Mouse (Mus musculus) limb, embryonic 15.5 days (tissue): ENCODE data around the gene Tsr3. TPM values are rescaled to one million over a fixed set of nuclear protein-coding genes. Genes with fewer than 3 reads are reported as not detected.

ENCODE experiments used
- ATAC-seq: fragments of 200-750 bp; cut with Nextera tagmentation; 2 replicates; pipeline ENCODE4 v1.8.0; 2017; ENCODE audit warnings: low read depth, moderate TSS enrichment; ENCODE audit not compliant: insufficient number of reproducible peaks, low FRiP score, low TSS enrichment
- H3K27ac ChIP-seq: fragments of 300-500 bp; sonication (generic); 2 replicates; pipeline ENCODE4 v1.5.1; 2015; ENCODE audit warnings: moderate library complexity, mild to moderate bottlenecking, inconsistent platforms
- H3K27me3 ChIP-seq: fragments of 300-500 bp; sonication (generic); 2 replicates; pipeline ENCODE4 v1.6.1; 2015; ENCODE audit warnings: inconsistent platforms
- H3K36me3 ChIP-seq: fragments of 300-500 bp; sonication (generic); 2 replicates; pipeline ENCODE4 v1.6.1; 2015; ENCODE audit warnings: inconsistent platforms
- H3K4me1 ChIP-seq: fragments of 300-500 bp; sonication (generic); 2 replicates; pipeline ENCODE4 v1.6.1; 2015; ENCODE audit warnings: inconsistent platforms
- H3K4me2 ChIP-seq: fragments of 300-500 bp; sonication (generic); 2 replicates; pipeline ENCODE4 v1.6.1; 2015; ENCODE audit warnings: mild to moderate bottlenecking, inconsistent platforms
- H3K4me3 ChIP-seq: fragments of 300-500 bp; sonication (generic); 2 replicates; pipeline ENCODE4 v1.5.1; 2015; ENCODE audit warnings: mild to moderate bottlenecking, inconsistent platforms
- H3K9ac ChIP-seq: fragments of 300-500 bp; sonication (generic); 2 replicates; pipeline ENCODE4 v1.6.1; 2015; ENCODE audit warnings: inconsistent platforms
- H3K9me3 ChIP-seq: fragments of 300-500 bp; sonication (generic); 2 replicates; pipeline ENCODE4 v1.6.1; 2016; ENCODE audit warnings: inconsistent platforms
- WGBS: fragments of 180-500 bp; shearing (Covaris S2); methylation state at CpG from one replicate; pipeline ENCODE4 v1.1.7; 2015; 5-methylcytosine and 5-hydroxymethylcytosine counted together
- microRNA-seq: library from miRNA; unstranded; fragments of <30 nt; microRNA quantifications from one replicate; pipeline ENCODE4, GENCODE M21; 2016
- polyA plus RNA-seq: library from polyadenylated mRNA; unstranded; fragments of >200 nt; fragmentation: Nextera tagmentation; extraction: Ambion mirVana; gene quantifications from 2 replicates; pipeline ENCODE4 v1.2.1, GENCODE M21; 2015

Gene Tsr3
- polyA plus RNA-seq, 1 experiment from 2014 or later, result 45.2 TPM

DNA sequence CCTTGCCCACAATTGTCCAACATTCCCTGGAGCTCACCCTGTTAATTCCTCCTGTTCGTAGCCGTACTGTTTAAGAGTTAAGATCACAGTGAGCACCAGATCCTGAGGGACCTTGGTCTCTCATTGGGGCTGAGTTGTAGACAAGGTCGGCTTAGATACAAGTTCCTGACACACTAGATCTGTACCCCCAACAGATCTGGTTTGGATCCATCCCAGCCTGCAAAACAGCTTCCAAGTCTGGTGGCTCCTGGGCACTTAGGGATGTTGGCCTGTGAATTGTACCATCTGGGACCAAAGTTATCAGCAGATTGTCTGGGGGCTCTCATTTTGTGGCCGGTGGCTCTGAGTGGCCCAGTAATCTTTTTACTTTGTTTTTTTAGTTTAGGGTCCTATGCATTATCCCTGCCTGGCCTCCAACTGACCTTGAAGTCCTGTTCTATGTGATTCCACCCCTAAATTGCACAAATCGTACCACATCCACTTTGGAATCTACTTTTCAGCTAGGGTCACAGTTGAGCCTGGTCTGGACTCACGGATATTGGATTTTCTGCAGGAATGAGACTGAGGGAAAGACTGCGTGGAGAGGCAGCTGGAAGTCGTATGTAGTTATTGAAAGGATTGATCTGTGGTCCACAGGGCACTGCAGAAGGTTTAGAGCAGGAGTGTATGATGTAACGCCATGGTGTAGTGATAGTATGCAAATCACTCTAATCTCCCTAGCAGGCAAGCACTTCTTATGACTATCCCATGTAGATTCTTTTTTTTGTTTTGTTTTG is 34.8 kb downstream of the Tsr3 start, which contains the start of gene Ube2i:
Ube2i (minus strand) TSS at position 52 of the 776 bp plus-strand sequence.
- no peak for ATAC-seq
- Histone ChIP-seq H3K9ac (peak within 1 kb of the TSS; percentile 99), H3K4me3 (peak within 1 kb of the TSS; percentile 94), H3K27me3 (peaks cover 6% of the 10 kb centered on the region; the same call in 1 of the 2 replicates), H3K9me3 (no peaks in the 10 kb centered on the region), H3K4me2 (peak within 1 kb of the TSS; percentile 82), H3K4me1 (peaks cover 29% of the 10 kb centered on the region), H3K27ac (peak within 1 kb of the TSS; percentile 99), H3K36me3 (peaks cover 2% of the 10 kb centered on the region)
- WGBS, result 77% methylated on average over 9 of the region's 9 CpGs

DNA sequence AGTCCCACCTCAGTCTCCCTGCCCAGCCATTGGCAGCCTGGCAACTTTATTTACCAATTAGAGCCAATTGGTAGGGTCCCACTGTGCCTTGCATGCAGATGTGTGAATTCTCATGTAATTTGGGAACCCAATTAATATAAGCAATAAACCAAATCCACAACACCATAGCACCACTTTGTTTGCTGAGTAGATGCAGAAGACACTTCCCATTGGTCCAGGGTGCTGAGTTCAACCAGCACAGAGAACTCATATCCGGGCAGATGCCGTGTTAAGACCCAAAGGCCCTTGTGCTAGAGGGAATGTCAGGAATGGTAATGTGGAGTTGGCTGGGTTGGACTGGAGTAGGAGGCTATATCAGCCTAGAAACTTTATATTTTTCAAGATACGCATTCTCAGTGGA is 35.9 kb downstream of the Tsr3 start:
- no peak overlapping the region for H3K9ac ChIP-seq
- H3K4me2 ChIP-seq, result no peak overlapping the region
- H3K4me1 ChIP-seq, result peaks cover 23% of the 10 kb centered on the region
- no peaks in the 10 kb centered on the region for H3K9me3 ChIP-seq
- WGBS, result 93% methylated on average over 3 of the region's 3 CpGs
- H3K36me3 ChIP-seq, result no peaks in the 10 kb centered on the region; the same call in 1 of the 2 replicates
- H3K4me3 ChIP-seq, result no peak overlapping the region
- H3K27ac ChIP-seq, result no peak overlapping the region
- H3K27me3 ChIP-seq, result peaks cover 6% of the 10 kb centered on the region; the same call in 1 of the 2 replicates
- no peak for ATAC-seq

DNA sequence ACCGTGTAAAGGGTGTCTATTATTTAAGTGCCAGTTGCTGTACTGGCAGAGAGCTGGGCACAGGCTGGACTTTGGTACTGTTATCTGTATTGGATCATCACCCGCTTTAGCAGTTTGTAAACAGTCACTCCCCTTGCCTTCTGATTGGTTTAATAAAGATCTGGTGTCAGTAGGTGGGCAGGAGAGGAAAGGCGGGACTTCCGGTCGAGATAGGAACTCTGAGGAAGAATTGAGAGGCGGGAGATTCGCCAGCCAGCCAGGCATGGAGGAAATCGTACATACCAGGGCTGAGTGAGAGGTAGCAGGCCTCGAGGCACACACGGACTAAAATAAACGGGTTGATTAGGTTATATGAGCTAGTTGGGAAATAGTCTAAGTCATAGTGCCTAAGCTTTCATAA is 42.2 kb downstream of the Tsr3 start:
- Histone ChIP-seq H3K4me1 (no peaks in the 10 kb centered on the region), H3K36me3 (no peaks in the 10 kb centered on the region), H3K4me3 (no peak overlapping the region), H3K4me2 (no peak overlapping the region), H3K9ac (no peak overlapping the region), H3K27me3 (peaks cover 6% of the 10 kb centered on the region; the same call in 1 of the 2 replicates), H3K9me3 (no peaks in the 10 kb centered on the region), H3K27ac (no peak overlapping the region)
- no peak for ATAC-seq
- WGBS, result 35% methylated on average over 11 of the region's 11 CpGs

DNA sequence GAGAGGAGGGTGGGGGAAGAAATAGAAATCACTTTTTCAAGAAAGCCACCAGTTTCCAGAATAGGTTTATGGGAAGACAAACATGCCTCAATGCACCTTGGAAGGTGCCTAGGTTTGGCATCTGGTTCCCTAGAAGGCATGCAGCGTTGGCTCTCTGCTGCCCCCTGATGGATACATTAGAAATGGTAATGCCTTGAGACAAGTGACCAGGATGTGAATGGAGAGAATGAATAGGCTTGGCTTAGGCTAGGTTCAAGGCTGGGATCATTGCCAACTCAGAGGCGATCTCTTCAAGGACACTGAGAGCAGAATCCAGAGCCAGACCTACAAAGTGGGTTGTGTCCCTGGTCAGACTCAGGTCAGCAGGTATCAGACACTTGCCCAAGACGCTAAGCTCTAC is 45.1 kb downstream of the Tsr3 start:
- Histone ChIP-seq H3K9me3 (no peaks in the 10 kb centered on the region), H3K36me3 (no peaks in the 10 kb centered on the region), H3K9ac (no peak overlapping the region), H3K27me3 (no peaks in the 10 kb centered on the region), H3K4me1 (no peaks in the 10 kb centered on the region), H3K27ac (no peak overlapping the region), H3K4me3 (no peak overlapping the region), H3K4me2 (no peak overlapping the region)
- ATAC-seq, result no peak
- 22% methylated on average over 3 of the region's 3 CpGs for WGBS

DNA sequence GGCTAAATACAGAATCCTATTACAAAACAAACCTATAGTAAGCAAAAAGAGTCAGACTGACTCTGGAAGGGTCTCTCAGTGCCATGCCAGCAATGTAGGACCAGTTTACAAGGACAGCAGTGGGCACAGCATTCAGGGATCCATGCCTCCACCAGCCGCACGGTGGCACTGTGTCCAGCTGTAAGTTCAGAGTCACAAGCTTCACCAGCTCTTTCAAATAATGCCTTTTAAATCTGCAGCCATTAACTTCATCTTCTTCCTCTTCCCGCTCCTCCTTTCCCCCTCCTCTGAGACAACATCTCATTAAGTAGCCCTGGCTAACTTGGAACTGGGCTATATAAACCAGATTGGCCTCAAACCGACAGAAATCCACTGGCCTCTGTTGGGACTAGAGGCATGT is 48.9 kb downstream of the Tsr3 start:
- ATAC-seq, result no peak
- Histone ChIP-seq H3K27me3 (0 out of 2 replicates have a peak, but pooled peaks cover 7% of the 10 kb centered on the region), H3K9me3 (no peaks in the 10 kb centered on the region), H3K4me3 (no peak overlapping the region), H3K36me3 (no peaks in the 10 kb centered on the region), H3K27ac (no peak overlapping the region), H3K4me1 (no peaks in the 10 kb centered on the region), H3K4me2 (no peak overlapping the region), H3K9ac (no peak overlapping the region)
- 17% methylated on average over 4 of the region's 4 CpGs for WGBS

DNA sequence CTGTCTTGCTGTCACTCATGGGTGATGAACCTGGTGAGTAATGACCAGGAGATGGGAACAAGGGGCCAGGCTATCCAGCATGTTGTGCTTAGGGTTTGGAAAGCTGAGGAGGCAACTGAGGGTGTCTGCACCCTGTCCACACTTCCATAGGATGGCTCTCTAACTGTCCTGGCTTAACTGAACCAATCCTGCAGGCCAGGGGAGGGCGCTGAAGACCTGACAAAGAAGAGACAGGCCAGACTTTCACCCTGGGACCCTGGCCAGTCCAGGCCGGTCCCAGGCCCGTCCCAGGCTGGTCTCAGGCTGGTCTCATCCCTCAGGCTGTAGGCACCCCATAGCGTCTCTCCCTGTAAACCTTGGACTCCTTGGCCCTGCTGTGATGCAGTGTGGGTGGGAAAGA is 50.4 kb downstream of the Tsr3 start:
- Histone ChIP-seq H3K36me3 (no peaks in the 10 kb centered on the region), H3K4me1 (no peaks in the 10 kb centered on the region), H3K27ac (no peak overlapping the region), H3K9ac (no peak overlapping the region), H3K4me3 (no peak overlapping the region), H3K27me3 (0 out of 2 replicates have a peak, but pooled peaks cover 7% of the 10 kb centered on the region), H3K4me2 (no peak overlapping the region), H3K9me3 (no peaks in the 10 kb centered on the region)
- 23% methylated on average over 4 of the region's 4 CpGs for WGBS
- ATAC-seq, result no peak

Small RNAs within 50 kb of the gene (microRNA-seq; reads per million reads assigned to microRNA genes)
- not detected for gene Mir3547

Other genes with a start within 250 kb of the Tsr3 start
- 6.0 and 6.2 TPM in 2 replicates for gene Cramp1l, start 224.4 kb upstream of the Tsr3 start, polyA plus RNA-seq
- gene Ift140, start 224.1 kb upstream of the Tsr3 start, polyA plus RNA-seq, result 14.9 and 17.0 TPM in 2 replicates
- gene Tmem204, start 156.6 kb upstream of the Tsr3 start, polyA plus RNA-seq, result 22.3 and 25.3 TPM in 2 replicates
- gene Telo2, start 124.2 kb upstream of the Tsr3 start, polyA plus RNA-seq, result 39.1 and 41.6 TPM in 2 replicates
- 6.1 and 6.6 TPM in 2 replicates for gene Ptx4, start 119.4 kb upstream of the Tsr3 start, polyA plus RNA-seq
- gene Clcn7, start 106.8 kb upstream of the Tsr3 start, polyA plus RNA-seq, result 25.2 and 26.4 TPM in 2 replicates
- 0.08 TPM in 1 of 2 replicates, not detected in the other for gene Ccdc154, start 77.7 kb upstream of the Tsr3 start, polyA plus RNA-seq
- gene Gm38655, start 64.7 kb upstream of the Tsr3 start, polyA plus RNA-seq, result not detected in 2 replicates
- gene BC003965, start 55.6 kb upstream of the Tsr3 start, polyA plus RNA-seq, result 31.4 and 33.6 TPM in 2 replicates
- gene Unkl, start 51.8 kb upstream of the Tsr3 start, polyA plus RNA-seq, result 9.1 and 9.9 TPM in 2 replicates
- 34.9 and 41.6 TPM in 2 replicates for gene Gnptg, start within 50 bp of the Tsr3 start, polyA plus RNA-seq
- gene Baiap3, start 16.2 kb downstream of the Tsr3 start, polyA plus RNA-seq, result 0.46 and 0.61 TPM in 2 replicates
- gene Ube2i, start 34.5 kb downstream of the Tsr3 start, polyA plus RNA-seq, result 513 and 522 TPM in 2 replicates
- 10.6 and 12.6 TPM in 2 replicates for gene Prss34, start 58.2 kb downstream of the Tsr3 start, polyA plus RNA-seq
- not detected in 2 replicates for gene Prss28, start 68.5 kb downstream of the Tsr3 start, polyA plus RNA-seq
- gene Prss29, start 78.5 kb downstream of the Tsr3 start, polyA plus RNA-seq, result not detected in 2 replicates
- gene Tpsab1, start 105.4 kb downstream of the Tsr3 start, polyA plus RNA-seq, result 5.0 and 5.3 TPM in 2 replicates
- 209 and 239 TPM in 2 replicates for gene Tpsb2, start 126.1 kb downstream of the Tsr3 start, polyA plus RNA-seq
- 14.4 and 16.6 TPM in 2 replicates for gene Tpsg1, start 129.1 kb downstream of the Tsr3 start, polyA plus RNA-seq
- gene Cacna1h, start 193.6 kb downstream of the Tsr3 start, polyA plus RNA-seq, result 3.8 and 4.8 TPM in 2 replicates
- not detected in 2 replicates for gene Tekt4, start 214.4 kb downstream of the Tsr3 start, polyA plus RNA-seq